ENCODE assay signal across 11 mouse cellular contexts in genomic region chr10:96658906-96659305, GRCm38 (mm10). TPM values are rescaled to one million over a fixed set of nuclear protein-coding genes. Genes with fewer than 3 reads are reported as not detected.
A peak's percentile ranks its signal among the peaks of the same experiment; 100 is the strongest.
DNase-seq lines count a peak whose midpoint lies in the region; ATAC-seq and TF ChIP-seq lines count a peak whose summit lies in the region.
"Had no signal": no experiment of that assay in that cellular context is flagged by ENCODE, and none has a peak within 500 bp of the region (broad histone marks: within the 10 kb centered on the region; RNA-seq: fewer than 3 reads in every experiment).

No protein-coding gene starts in this region.

- TF ChIP-seq CTCF in midbrain, postnatal 0 days (IDR thresholded peaks at IDR 0.05), result no peak

- no peak; the same call in 1 of the 2 replicates for ATAC-seq in kidney, embryonic 15.5 days (replicated peaks; ENCODE audit: low FRiP score)
- ATAC-seq in hindbrain, embryonic 13.5 days (ENCODE audit: low FRiP score), result peak; percentile 52
- ATAC-seq in midbrain, postnatal 0 days (ENCODE audit: low FRiP score), result 0 out of 2 replicates have a peak, but pooled peaks have one; percentile 7

- H3K36me3 ChIP-seq in kidney, embryonic 15.5 days, result no peaks in the 10 kb centered on the region
- H3K36me3 ChIP-seq in hindbrain, embryonic 13.5 days, result no peaks in the 10 kb centered on the region
- H3K36me3 ChIP-seq in midbrain, postnatal 0 days (ENCODE audit: insufficient read depth, low read length), result no peaks in the 10 kb centered on the region

- WGBS in kidney, embryonic 15.5 days, result 20% methylated on average over 5 of the region's 5 CpGs
- WGBS in hindbrain, embryonic 13.5 days, result 2% methylated on average over 5 of the region's 5 CpGs
- 14% methylated on average over 5 of the region's 5 CpGs for WGBS in midbrain, postnatal 0 days

- H3K27me3 ChIP-seq in kidney, embryonic 15.5 days, result no peaks in the 10 kb centered on the region
- H3K27me3 ChIP-seq in hindbrain, embryonic 13.5 days, result no peaks in the 10 kb centered on the region
- H3K27me3 ChIP-seq in midbrain, postnatal 0 days (ENCODE audit: insufficient read depth, low read length), result no peaks in the 10 kb centered on the region

- H3K27ac ChIP-seq in kidney, embryonic 15.5 days, result no peak overlapping the region
- peak overlapping the region; percentile 42; the same call in 1 of the 2 replicates for H3K27ac ChIP-seq in hindbrain, embryonic 13.5 days
- H3K27ac ChIP-seq in midbrain, postnatal 0 days (ENCODE audit: low read depth, low read length), result no peak overlapping the region

- H3K4me3 ChIP-seq in kidney, embryonic 15.5 days (replicated peaks), result no peak overlapping the region
- no peak overlapping the region for H3K4me3 ChIP-seq in hindbrain, embryonic 13.5 days
- no peak overlapping the region for H3K4me3 ChIP-seq in midbrain, postnatal 0 days (ENCODE audit: low read depth, low read length)

- H3K4me2 ChIP-seq in kidney, embryonic 15.5 days, result no peak overlapping the region
- no peak overlapping the region for H3K4me2 ChIP-seq in hindbrain, embryonic 13.5 days
- H3K4me2 ChIP-seq in midbrain, postnatal 0 days (ENCODE audit: low read depth, low read length, poor library complexity, severe bottlenecking), result no peak overlapping the region
- H3K4me2 ChIP-seq: lung, embryonic 14.5 days had no signal

- no peaks in the 10 kb centered on the region for H3K9me3 ChIP-seq in kidney, embryonic 15.5 days (replicated peaks)
- no peaks in the 10 kb centered on the region for H3K9me3 ChIP-seq in hindbrain, embryonic 13.5 days
- H3K9me3 ChIP-seq in midbrain, postnatal 0 days (ENCODE audit: low read length), result no peaks in the 10 kb centered on the region

- peak; percentile 22 for DNase-seq in kidney, adult 18-20 months
- peak; percentile 81 to 87 for DNase-seq in cerebellum, postnatal 25 days
- DNase-seq in midbrain, postnatal 0 days (ENCODE audit: low spot score), result peak; percentile 33
- no peak for DNase-seq in frontal cortex, postnatal 36 days (ENCODE audit: low spot score in 2 of 2)
- DNase-seq in gastrocnemius, postnatal 10 days, result no peak
- DNase-seq in lung, postnatal 36 days, result no peak
- DNase-seq: gastrocnemius, postnatal 25 days; heart, postnatal 4 days; lung, embryonic 14.5 days had no signal

- H3K4me1 ChIP-seq in kidney, embryonic 15.5 days, result no peaks in the 10 kb centered on the region
- peaks cover 10% of the 10 kb centered on the region for H3K4me1 ChIP-seq in hindbrain, embryonic 13.5 days (replicated peaks)
- no peaks in the 10 kb centered on the region for H3K4me1 ChIP-seq in midbrain, postnatal 0 days (ENCODE audit: insufficient read depth, low read length)

- H3K9ac ChIP-seq in kidney, embryonic 15.5 days, result no peak overlapping the region
- no peak overlapping the region for H3K9ac ChIP-seq in hindbrain, embryonic 13.5 days
- no peak overlapping the region for H3K9ac ChIP-seq in midbrain, postnatal 0 days (replicated peaks; ENCODE audit: low read length, poor library complexity, severe bottlenecking)
- H3K9ac ChIP-seq: lung, embryonic 14.5 days had no signal

RNA-seq across cellular contexts. Expression of gene Btg1, which starts 42.1 kb away (rescaled TPM):
- polyA plus RNA-seq in kidney, embryonic 15.5 days (2015; fragmentation: Nextera tagmentation; extraction: Ambion mirVana), result 44.9 TPM in 2 replicates
- polyA plus RNA-seq in hindbrain, embryonic 13.5 days (2015; fragmentation: Nextera tagmentation; extraction: Ambion mirVana), result 51.8 and 52.7 TPM in 2 replicates
- 15.2 and 21.3 TPM in 2 replicates for total RNA-seq in midbrain, postnatal 0 days (2014; rRNA removed)
- 20.7 and 21.3 TPM in 2 replicates for polyA plus RNA-seq in midbrain, postnatal 0 days (2015; fragmentation: Nextera tagmentation; extraction: Ambion mirVana)
- total RNA-seq in gastrocnemius, postnatal 10 days (2021), result 10 to 100 TPM; 39.6 to 45.7 TPM

Comparison
In these comparisons a context has a peak if more than half of its experiments do, and no peak if none do; other contexts are left out.
1. DNase-seq: peak in kidney, adult 18-20 months (single experiment), cerebellum, postnatal 25 days (2 of 2) and midbrain, postnatal 0 days (single experiment); none in frontal cortex, postnatal 36 days (0 of 2), gastrocnemius, postnatal 10 days (single experiment) and lung, postnatal 36 days (single experiment).